Mouse (Mus musculus): ENCODE results near the gene Mysm1.

DNA sequence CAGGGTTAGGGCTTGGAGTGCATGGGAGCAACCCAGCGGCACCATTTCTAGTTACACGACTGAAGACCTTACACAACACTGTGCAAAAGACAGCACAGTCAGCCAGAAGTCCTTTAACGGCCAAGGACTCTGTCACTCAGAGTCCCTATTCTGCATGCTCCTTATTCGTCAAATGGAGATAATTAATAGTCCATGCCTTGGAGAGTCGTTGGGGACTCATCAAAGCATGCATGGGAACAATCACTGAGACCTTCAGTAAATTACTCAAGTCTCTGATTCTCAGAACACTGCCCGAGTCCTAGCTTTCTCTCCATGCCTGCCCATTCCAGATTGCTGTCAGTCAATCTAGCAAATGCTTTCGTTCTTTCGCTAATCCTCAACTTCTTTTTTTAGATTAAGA, 28.9 kb upstream of the Mysm1 start:
- no peak for TF ChIP-seq POLR2A (IDR thresholded peaks at IDR 0.05; ENCODE audit: insufficient read depth, low read length)
- TF ChIP-seq CTCF (IDR thresholded peaks at IDR 0.05; ENCODE audit: low read depth, low read length): no peak
- TF ChIP-seq EP300 (IDR thresholded peaks at IDR 0.05; ENCODE audit: insufficient read depth, low read depth, low read length): no peak

All from ES-Bruce4 (cell line).